Mouse (Mus musculus) stomach, embryonic 16.5 days (tissue): ENCODE measurements around the gene Hist1h3d. TPM values are rescaled to one million over a fixed set of nuclear protein-coding genes. Genes with fewer than 3 reads are reported as not detected.
A peak's percentile ranks its signal among the peaks of the same experiment; 100 is the strongest.
"Not testable (repeated sequence)": the region's sequence is repeated elsewhere in the genome, so short reads cannot be mapped to it uniquely, and the experiment has no call there.

Experiments
- ATAC-seq: fragments of 200-750 bp; cut with Nextera tagmentation; 2 replicates; pipeline ENCODE4 v1.8.0; 2017; ENCODE audit warnings: moderate number of reproducible peaks, moderate TSS enrichment; ENCODE audit not compliant: insufficient read depth, low FRiP score
- H3K27ac ChIP-seq: fragments of 300-500 bp; sonication (generic); 2 replicates; pipeline ENCODE4 v1.5.1; 2014; ENCODE audit warnings: low read length
- H3K27me3 ChIP-seq: fragments of 300-500 bp; sonication (generic); 2 replicates; pipeline ENCODE4 v1.6.1; 2014; ENCODE audit warnings: low read length, control low read depth, mixed read lengths; ENCODE audit not compliant: control insufficient read depth, insufficient read depth
- H3K36me3 ChIP-seq: fragments of 300-500 bp; sonication (generic); 2 replicates; pipeline ENCODE4 v1.6.1; 2014; ENCODE audit warnings: low read length; ENCODE audit not compliant: control insufficient read depth, insufficient read depth
- H3K4me1 ChIP-seq: fragments of 300-500 bp; sonication (generic); 2 replicates; pipeline ENCODE4 v1.6.1; 2014; ENCODE audit warnings: low read length, control low read depth, mixed read lengths; ENCODE audit not compliant: control insufficient read depth, insufficient read depth
- H3K4me2 ChIP-seq: fragments of 300-500 bp; sonication (generic); 2 replicates; pipeline ENCODE4 v1.6.1; 2014; ENCODE audit warnings: low read depth, low read length, mixed read lengths
- H3K4me3 ChIP-seq: fragments of 300-500 bp; sonication (generic); replicated peaks from 2 replicates; pipeline ENCODE4 v1.5.1; 2014; ENCODE audit warnings: mild to moderate bottlenecking, low read length
- H3K9ac ChIP-seq: fragments of 300-500 bp; sonication (generic); 2 replicates; pipeline ENCODE4 v1.6.1; 2014; ENCODE audit warnings: low read length
- H3K9me3 ChIP-seq: fragments of 300-500 bp; sonication (generic); replicated peaks from 2 replicates; pipeline ENCODE4 v1.6.1; 2016; ENCODE audit warnings: low read length, control low read depth; ENCODE audit not compliant: control insufficient read depth
- WGBS: fragments of 180-500 bp; shearing (Covaris S2); extraction: QIAGEN DNeasy Blood & Tissue Kit; methylation state at CpG from one replicate; pipeline ENCODE4 v1.1.7; 2014; 5-methylcytosine and 5-hydroxymethylcytosine counted together
- polyA plus RNA-seq: library from polyadenylated mRNA; unstranded; fragments of >200 nt; fragmentation: Nextera tagmentation; extraction: Ambion mirVana; gene quantifications from 2 replicates; pipeline ENCODE4 v1.2.1, GENCODE M21; 2015

Gene Hist1h3d
- polyA plus RNA-seq, 1 experiment from 2014 or later: 6.3 TPM

DNA sequence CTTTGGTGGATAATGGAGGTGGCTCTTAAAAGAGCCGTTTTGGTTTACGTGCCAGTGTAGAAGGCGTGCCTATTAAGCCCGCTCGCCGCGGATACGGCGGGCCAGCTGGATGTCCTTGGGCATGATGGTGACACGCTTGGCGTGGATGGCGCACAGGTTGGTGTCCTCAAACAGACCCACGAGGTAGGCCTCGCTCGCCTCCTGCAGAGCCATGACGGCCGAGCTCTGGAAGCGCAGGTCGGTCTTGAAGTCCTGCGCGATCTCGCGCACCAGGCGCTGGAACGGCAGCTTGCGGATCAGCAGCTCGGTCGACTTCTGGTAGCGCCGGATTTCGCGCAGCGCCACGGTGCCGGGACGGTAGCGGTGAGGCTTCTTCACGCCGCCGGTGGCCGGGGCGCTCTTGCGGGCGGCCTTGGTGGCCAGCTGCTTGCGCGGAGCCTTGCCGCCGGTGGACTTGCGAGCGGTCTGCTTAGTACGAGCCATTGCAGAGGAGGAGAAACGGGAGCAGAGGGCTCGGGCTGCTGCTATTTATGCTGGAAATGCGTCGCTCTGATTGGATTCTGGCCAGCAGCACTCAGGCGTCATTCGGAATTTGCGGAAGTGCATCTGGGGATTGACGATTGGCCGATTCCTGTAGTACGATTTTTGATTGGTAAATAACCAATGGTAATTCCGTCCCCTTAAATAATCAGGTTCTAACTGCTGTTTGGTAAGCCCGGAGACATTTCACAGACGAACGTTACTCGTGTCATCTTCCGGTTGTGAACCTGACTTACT, 13.5 kb upstream of the Hist1h3d start, which contains the start of gene Hist1h3e:
TSS of gene Hist1h3e (minus strand) at position 487 of the 777 bp plus-strand sequence.
- peak within 1 kb of the TSS; percentile 72 for H3K4me2 ChIP-seq
- not testable (repeated sequence) for H3K9me3 ChIP-seq, H3K36me3 ChIP-seq, H3K4me1 ChIP-seq, H3K27me3 ChIP-seq
- H3K4me3 ChIP-seq: peak within 1 kb of the TSS; percentile 48
- peak; percentile 93 for ATAC-seq
- H3K27ac ChIP-seq: peak within 1 kb of the TSS; percentile 97
- under 1% methylated on average over 54 of the region's 67 CpGs for WGBS
- peak within 1 kb of the TSS; percentile 63 for H3K9ac ChIP-seq

DNA sequence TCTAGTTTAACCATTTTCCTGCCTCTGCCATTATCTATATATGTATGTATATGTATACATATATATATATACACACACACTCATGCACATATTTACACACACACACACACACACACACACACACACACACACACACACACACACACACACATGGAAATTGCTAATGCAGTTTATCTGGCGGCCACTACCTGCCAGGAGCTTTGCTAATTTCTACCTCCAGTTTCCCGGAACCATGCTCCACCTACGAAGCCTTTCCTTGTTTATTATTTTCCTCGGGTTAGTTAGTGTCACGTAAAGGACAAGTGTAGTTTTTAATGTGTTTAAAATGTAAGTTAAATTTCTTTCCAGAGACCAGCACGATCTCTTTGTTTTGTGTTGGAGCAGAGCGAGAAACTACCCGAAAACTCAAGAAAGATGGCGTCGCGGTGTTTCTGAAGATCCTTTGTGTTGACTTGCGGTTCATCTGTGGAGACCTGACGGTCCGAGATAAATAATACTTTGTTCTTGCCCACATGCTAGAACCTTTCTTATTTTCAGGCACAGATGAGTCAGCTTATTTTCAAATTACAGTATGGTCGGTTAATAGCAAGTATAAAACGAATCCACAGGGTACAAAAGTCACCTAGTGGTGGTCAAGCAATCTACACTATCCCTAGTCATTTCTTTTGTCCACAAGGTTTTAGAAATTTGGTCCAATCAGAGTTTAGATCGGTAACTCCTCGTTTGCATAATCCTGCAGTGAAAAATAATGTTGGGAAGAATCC, 12.7 kb upstream of the Hist1h3d start:
- peak overlapping the region; percentile 97 for H3K27ac ChIP-seq
- H3K4me2 ChIP-seq: peak overlapping the region; percentile 72
- H3K9ac ChIP-seq: peak overlapping the region; percentile 63
- ATAC-seq: peak; percentile 63
- no peaks in the 10 kb centered on the region for H3K27me3 ChIP-seq
- WGBS: 2% methylated on average over 18 of the region's 18 CpGs
- H3K4me1 ChIP-seq: no peaks in the 10 kb centered on the region
- H3K4me3 ChIP-seq: peak overlapping the region; percentile 48
- H3K9me3 ChIP-seq: no peaks in the 10 kb centered on the region
- H3K36me3 ChIP-seq: no peaks in the 10 kb centered on the region

DNA sequence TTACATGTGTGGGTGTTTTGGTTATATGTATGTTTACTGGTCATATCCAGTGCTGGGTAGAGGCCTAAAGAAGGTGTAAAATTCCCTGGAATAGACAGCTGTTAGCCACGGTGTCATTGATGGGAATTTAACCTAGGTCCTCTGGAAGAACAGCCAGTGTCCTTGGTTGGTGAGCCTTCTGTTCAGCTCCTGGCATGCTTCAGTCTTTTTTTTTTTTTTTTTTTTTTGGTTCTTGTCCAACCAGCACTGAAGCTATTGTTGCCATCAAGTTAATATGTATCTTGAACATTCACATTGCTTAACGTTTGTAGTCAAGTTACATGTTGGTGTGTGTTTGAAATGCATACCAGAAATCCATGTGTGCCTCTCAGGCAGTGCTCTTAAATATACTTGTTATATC, 11.1 kb upstream of the Hist1h3d start:
- Histone ChIP-seq H3K27ac (no peak overlapping the region), H3K27me3 (no peaks in the 10 kb centered on the region)

DNA sequence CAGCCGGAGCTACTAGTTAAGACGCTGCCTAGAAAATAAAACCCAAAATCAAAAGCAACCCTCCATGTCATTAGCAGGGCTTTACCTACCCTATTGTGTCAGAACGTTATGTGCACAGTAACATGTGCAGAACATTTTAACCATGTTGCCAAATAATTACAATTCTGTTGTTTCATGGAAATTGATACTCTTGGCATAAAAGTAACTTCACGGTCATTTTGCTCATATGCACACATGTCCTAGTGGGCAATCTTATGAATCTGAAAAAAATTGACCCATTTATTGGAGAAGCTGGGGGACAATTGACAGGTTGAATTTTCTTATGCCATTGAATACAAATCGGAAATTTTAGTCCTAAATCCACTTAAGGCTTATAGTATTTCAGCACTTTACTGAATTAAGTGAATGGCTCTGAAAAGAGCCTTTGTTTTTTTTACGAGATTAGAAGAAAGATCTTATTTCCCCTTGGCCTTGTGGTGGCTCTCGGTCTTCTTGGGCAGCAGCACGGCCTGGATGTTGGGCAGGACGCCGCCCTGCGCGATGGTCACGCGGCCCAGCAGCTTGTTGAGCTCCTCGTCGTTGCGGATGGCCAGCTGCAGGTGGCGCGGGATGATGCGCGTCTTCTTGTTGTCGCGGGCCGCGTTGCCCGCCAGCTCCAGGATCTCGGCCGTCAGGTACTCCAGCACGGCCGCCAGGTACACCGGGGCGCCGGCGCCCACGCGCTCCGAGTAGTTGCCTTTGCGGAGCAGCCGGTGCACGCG, 5.1 kb upstream of the Hist1h3d start:
- peak overlapping the region; percentile 54 for H3K4me2 ChIP-seq
- not testable (repeated sequence) for ATAC-seq
- 1% methylated on average over 25 of the region's 41 CpGs for WGBS

More for the DNA sequence above, 11.1 kb upstream of the Hist1h3d start:
- H3K4me2 ChIP-seq: no peak overlapping the region
- WGBS: 73% methylated on average over 2 of the region's 2 CpGs
- no peaks in the 10 kb centered on the region for H3K4me1 ChIP-seq
- H3K4me3 ChIP-seq: no peak overlapping the region
- ATAC-seq: no peak
- no peak overlapping the region for H3K9ac ChIP-seq
- no peaks in the 10 kb centered on the region for H3K36me3 ChIP-seq
- no peaks in the 10 kb centered on the region for H3K9me3 ChIP-seq

DNA sequence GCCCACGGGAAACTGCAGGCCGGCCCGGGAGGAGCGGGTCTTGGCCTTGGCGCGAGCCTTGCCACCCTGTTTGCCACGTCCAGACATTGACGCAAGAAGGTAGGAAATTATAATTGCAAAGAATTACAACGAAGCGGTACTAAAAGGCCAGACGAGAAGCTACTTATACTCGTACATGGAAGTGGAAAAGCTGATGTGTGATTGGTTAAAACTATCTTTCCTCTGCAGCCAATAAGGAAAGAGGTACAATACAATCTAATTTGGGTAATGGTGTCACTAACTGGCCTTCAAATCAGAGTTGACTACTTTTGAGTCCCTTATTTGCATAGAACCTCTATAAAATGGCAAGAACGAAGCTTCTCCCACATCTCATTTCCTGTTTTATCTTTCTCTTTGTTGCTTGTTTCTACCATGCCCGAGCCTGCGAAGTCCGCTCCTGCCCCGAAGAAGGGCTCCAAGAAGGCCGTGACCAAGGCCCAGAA, 4.5 kb upstream of the Hist1h3d start, which contains the start of the genes Hist1h2ae and Hist1h2bg:
TSS of gene Hist1h2ae (minus strand) at position 199 of the 482 bp plus-strand sequence.
TSS of gene Hist1h2bg (plus strand) at position 375 of the 482 bp plus-strand sequence.
- no peaks in the 10 kb centered on the region for H3K27me3 ChIP-seq
- H3K4me2 ChIP-seq: peak within 1 kb of the TSS; percentile 75
- peak within 1 kb of the TSS; percentile 70 for H3K9ac ChIP-seq
- WGBS: under 1% methylated on average over 18 of the region's 18 CpGs
- H3K4me1 ChIP-seq: peaks cover 23% of the 10 kb centered on the region
- peak within 1 kb of the TSS; percentile 54 for H3K4me3 ChIP-seq
- no peaks in the 10 kb centered on the region for H3K9me3 ChIP-seq
- H3K36me3 ChIP-seq: no peaks in the 10 kb centered on the region
- peak; percentile 91 for ATAC-seq
- peak within 1 kb of the TSS; percentile 95 for H3K27ac ChIP-seq

More for the DNA sequence above, 5.1 kb upstream of the Hist1h3d start:
- H3K9ac ChIP-seq: peak overlapping the region; percentile 65
- H3K36me3 ChIP-seq, H3K27me3 ChIP-seq, H3K9me3 ChIP-seq: not testable (repeated sequence)
- H3K27ac ChIP-seq: peak overlapping the region; percentile 95
- H3K4me3 ChIP-seq: peak overlapping the region; percentile 54
- peaks cover 23% of the 10 kb centered on the region for H3K4me1 ChIP-seq

DNA sequence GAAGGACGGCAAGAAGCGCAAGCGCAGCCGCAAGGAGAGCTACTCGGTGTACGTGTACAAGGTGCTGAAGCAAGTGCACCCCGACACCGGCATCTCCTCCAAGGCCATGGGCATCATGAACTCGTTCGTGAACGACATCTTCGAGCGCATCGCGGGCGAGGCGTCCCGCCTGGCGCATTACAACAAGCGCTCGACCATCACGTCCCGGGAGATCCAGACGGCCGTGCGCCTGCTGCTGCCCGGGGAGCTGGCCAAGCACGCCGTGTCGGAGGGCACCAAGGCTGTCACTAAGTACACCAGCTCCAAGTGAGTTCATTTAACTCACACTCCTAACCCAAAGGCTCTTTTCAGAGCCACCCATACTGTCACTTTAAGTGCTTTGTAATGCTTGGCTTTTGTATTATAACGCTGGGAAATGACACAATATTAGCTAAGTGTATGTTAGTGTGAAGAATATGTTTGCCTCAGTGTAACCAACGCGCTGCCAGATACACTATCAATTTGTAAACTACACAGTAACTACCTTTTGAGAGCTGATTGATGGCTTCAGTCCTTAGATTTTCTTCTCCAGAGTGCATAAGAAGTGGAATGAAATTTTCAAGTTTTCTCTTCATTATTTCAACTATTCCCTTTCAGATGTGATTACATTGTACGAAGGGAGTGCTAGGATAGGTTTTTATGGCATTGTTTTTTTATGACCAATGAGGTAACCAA, 3.9 kb upstream of the Hist1h3d start:
- peak overlapping the region; percentile 70 for H3K9ac ChIP-seq
- H3K4me1 ChIP-seq: peaks cover 27% of the 10 kb centered on the region
- not testable (repeated sequence) for ATAC-seq, H3K9me3 ChIP-seq, H3K36me3 ChIP-seq, H3K27me3 ChIP-seq
- H3K4me2 ChIP-seq: peak overlapping the region; percentile 75
- H3K4me3 ChIP-seq: peak overlapping the region; percentile 54
- 0% methylated on average over 9 of the region's 34 CpGs for WGBS
- H3K27ac ChIP-seq: peak overlapping the region; percentile 93

DNA sequence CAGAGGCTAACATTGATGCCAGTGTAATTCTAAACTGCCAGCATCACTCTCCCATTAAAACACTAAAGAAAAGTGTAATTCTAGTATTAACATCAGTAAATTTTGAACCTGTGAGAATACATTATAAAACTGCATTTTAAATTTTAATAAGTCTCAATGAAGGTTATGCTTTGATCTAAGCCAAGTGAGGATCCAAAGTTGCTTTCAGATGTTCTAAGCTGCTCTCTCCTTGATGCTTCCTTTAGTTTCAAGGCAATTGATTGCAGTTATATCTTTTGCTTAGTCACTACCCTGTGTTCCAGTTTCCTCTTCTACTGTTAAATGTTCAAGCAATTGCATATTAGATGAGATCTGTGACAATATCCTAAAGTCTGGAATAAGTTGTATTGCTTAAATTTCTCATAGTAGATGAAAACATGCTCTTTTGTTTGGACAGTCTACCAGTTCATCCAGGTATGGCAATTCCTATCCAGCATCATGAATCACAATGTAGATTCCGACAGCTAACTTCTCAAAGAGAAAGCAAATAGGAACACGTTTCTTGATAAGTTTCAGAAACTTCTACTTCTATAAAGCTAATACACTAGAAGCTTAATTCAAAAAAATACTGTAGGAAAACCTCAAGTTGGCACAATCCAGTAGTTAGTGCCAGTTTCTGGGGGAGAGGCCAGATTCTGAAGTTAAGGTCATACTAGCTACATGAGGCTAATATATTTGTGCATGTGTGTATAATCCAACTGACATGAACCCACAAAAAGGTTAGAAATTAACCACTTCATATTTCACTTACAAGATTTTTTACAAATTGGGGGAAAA, 3.1 kb upstream of the Hist1h3d start:
- H3K27me3 ChIP-seq: no peaks in the 10 kb centered on the region
- ATAC-seq: no peak
- H3K4me3 ChIP-seq: peak overlapping the region; percentile 54
- H3K9ac ChIP-seq: peak overlapping the region; percentile 62
- H3K4me2 ChIP-seq: peak overlapping the region; percentile 75
- peaks cover 32% of the 10 kb centered on the region for H3K4me1 ChIP-seq
- H3K9me3 ChIP-seq: no peaks in the 10 kb centered on the region
- H3K27ac ChIP-seq: peak overlapping the region; percentile 93
- WGBS: 21% methylated on average over 2 of the region's 2 CpGs
- no peaks in the 10 kb centered on the region for H3K36me3 ChIP-seq
